Mouse (Mus musculus) 416B (cell line): ENCODE measurements around the gene Foxd4.
"Not testable (repeated sequence)": the region's sequence is repeated elsewhere in the genome, so short reads cannot be mapped to it uniquely, and the experiment has no call there.

Experiments
- DNase-seq: peaks from one replicate; pipeline ENCODE4 v3.0.0; 2011; ENCODE audit warnings: low read depth

Foxd4 gene

DNA sequence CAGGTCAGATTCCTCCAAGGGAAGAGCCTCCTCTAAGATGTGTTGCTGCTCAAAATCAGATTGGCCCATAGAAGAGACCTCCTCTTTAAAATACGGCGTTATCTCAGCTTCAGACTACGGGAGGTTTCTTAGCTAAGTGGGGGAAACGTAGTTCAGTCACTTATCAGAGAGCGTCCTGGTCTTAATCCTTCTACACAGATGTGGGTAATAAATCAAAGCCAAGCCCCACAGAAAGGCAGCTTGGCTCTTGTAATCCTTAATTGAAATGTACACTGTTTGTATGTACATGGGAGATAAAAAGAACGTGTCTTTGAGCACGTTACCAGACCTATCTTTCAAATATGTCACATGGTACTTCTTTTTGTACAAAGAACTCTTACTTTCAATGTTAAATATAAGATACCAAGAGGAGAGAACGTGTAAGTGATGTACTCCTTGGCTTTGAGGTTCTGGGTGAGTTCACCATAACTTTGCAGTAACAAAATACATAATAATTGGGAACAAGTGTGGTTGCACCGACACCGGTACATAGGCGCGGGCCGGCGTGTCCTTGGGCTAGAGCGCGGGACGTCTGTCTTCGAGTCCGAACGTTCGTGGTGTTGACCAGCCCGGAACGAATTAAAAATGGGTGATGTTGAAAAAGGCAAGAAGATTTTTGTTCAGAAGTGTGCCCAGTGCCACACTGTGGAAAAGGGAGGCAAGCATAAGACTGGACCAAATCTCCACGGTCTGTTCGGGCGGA, 25.7 kb downstream of the Foxd4 start, which contains the start of gene Gm10053:
Gene Gm10053 (plus strand): TSS at position 558 of the 742 bp plus-strand sequence.
- not testable (repeated sequence) for DNase-seq

DNA sequence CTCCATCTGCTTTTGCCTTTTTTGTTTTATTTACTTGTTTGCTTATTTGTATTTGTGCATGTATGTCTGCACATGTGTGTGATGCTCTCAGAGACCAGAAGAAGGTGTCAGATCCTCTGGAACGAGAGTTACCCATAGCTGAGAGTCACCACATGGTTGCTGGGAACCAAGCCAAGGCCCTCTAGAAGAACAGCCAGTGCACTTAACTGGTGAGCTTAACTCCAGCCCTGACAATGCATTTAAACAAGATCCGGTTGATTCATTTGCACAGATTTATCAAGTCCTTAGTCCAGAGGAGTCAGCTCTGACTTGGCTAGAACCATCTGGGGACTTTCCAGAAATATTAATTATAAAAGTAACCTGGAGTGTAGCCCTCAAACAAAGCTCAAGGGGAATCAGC, 27.1 kb downstream of the Foxd4 start:
- no peak for DNase-seq

DNA sequence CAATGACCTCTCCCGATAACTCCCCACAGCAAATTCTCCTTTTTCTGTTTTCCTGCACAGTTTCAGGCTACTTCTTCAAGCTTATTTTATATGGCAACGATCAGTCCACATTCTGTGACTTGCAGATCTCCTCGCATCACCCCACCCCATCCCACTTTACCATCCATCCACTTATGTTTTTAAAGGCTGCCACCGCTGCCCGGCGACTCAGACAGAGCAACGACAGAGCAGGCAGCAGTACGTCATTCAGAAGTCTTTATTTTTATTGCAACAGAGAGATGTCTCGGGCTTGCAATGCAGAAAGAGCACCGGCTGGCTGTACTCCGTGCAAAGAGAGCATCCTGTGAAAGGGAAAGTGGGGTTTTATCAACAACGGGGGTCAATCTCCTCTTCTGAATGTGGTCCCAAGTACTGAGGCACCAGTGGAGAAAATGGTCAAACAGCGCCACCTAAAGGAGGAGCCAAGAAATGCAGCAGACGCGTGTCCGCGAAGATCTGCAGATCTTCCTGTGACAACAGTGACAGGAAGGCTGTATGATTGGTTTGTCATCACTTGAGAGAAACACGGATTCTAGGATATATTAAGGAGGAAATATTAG, 29.9 kb downstream of the Foxd4 start:
- peak; percentile 71 for DNase-seq

DNA sequence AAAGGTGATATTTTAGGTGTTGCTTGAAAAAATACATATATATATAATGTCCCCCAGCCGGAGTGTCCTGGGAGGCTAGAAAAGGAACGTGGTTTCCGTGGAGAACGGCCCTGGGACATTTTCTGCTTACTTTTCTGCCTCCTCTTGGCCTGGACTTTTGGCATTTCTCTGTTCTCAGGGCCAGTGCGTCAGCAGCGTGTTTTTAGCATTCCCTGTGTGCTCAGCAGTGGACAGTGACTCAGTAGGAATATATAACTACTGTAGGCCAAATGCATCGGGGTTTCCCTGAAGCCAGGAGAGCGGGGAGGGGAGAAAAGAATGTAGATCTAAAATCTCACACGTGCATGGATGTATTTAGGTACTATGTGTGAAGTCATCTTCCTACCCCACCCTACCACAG, 35.6 kb downstream of the Foxd4 start:
- no peak for DNase-seq

DNA sequence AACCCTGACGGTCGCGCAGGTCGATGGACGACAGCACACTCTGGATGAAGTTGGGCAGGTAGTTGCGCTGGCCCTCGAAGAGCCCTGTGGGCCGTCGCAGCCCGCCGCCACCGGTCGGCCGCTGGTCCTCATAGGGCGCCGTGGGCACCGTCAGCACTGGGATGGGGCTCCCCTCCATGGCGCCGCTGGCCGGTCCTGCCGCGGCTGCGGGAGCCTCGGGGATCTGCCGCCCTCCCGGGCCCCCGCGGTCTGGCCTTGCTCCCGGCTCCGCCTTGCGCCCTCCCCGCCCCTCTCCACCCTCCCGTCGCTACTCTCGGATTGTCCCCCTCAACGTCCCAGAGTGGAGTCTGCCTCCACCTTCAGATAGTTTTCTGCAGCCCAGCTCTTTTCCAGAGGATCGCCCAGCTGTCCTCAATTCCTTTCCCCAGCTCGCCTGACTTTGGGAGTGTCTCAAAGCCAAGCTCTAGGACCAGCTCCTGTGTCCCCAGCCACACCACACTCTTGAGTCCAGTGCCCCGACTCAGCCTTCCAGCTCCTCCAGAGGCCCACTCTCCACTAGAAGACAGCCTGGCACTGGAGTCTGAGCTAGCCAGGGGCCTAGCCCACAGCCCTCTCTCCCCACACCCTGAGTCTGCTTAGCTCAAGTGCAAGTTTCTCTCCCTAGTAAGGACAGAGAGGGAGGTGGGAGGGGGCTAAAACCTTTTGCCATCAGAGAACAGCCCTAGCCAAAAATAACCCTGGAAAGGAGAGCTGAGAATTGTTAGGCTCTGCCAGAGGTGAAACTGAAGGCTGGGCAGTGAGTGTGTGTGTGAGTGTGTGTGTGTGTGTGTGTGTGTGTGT, 39.2 kb downstream of the Foxd4 start, which contains the start of gene Pgm5:
Gene Pgm5 (minus strand): TSS at position 244 of the 840 bp plus-strand sequence.
- DNase-seq = no peak

DNA sequence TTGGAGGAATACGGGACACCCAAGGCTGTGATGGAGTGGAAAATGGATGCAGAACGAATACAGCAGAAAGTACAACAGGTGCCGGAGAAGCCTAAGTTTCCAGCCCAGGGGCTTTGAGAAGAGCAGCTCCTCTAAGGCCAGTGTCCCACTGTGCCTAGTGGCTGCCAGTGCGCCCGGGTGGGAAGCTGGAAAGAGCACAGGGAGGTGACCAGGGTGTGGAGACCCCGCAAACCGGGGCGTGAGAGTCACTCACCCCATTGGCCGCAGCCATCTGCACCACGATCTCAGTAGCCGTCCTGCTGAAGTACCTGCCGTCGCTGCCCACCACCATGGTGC, 39.8 kb downstream of the Foxd4 start:
- DNase-seq = no peak

DNA sequence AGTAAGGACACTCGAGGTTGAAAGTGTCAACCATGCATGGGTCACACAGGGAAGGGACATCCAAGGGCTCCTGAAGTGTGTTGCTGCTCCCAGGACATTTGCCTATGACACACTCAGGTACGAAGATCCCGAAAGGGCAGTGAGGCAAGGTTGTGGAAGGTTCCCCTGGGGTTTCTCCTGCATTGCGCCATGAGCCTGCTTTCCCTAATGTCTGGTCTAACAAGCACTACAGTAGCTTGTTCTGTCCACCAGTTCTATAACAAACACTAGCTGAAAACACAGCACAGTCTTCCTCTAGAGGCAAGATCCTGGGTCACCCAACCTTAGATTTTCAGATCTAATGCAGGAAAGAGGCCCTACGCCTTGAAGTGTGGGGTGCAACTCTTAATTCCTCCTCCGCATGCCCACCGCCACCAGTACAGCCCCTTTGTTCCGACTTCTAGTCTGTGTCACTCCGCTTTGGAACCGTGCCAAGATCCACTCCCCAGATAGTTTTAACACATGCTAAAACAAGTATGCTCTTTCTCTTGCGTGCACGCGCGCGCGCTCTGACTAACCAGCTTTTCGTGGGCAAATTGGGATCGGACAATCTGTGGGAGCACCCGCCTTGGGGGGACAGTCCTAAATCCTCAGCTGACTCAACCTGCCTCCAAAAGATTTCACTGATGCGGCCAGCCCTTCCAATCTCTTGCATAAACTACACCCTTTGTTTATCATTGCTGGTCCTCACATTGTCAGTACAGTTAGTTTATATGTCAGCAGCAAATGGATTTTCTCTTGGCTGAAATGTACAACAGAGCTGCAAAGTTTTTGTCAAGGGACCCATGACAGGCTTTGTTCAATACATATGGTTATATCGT, 49.3 kb downstream of the Foxd4 start:
- DNase-seq = no peak
